Mouse (Mus musculus) liver (tissue): ENCODE data around the gene Foxj2.

Experiments used
- DNase-seq: peaks from one replicate; pipeline ENCODE4 v3.0.0-alpha.2; 2020; ENCODE audit warnings: mixed read lengths

Gene Foxj2

GRCm38 (mm10) chr6:122820071-122820798, 521 bp downstream of the Foxj2 start:
- peak; percentile 30 for DNase-seq

- no peak for DNase-seq
Measured at GRCm38 (mm10) chr6:122820799-122821650, 1.3 kb downstream of the Foxj2 start.

GRCm38 (mm10) chr6:122821822-122822221, 2.1 kb downstream of the Foxj2 start:
- no peak for DNase-seq

- DNase-seq = no peak
Measured at GRCm38 (mm10) chr6:122824086-122824485, 4.4 kb downstream of the Foxj2 start.

- DNase-seq = no peak
Measured at GRCm38 (mm10) chr6:122825166-122825565, 5.5 kb downstream of the Foxj2 start.

GRCm38 (mm10) chr6:122825923-122826742, 6.4 kb downstream of the Foxj2 start:
- DNase-seq = peak; percentile 89

- DNase-seq = peak; percentile 71
Measured at GRCm38 (mm10) chr6:122828086-122828485, 8.4 kb downstream of the Foxj2 start.

GRCm38 (mm10) chr6:122832880-122833279, 13.2 kb downstream of the Foxj2 start:
- DNase-seq = no peak

GRCm38 (mm10) chr6:122834365-122834764, 14.7 kb downstream of the Foxj2 start:
- DNase-seq = peak; percentile 36

- no peak for DNase-seq
Measured at GRCm38 (mm10) chr6:122836974-122837373, 17.3 kb downstream of the Foxj2 start.

- no peak for DNase-seq
Measured at GRCm38 (mm10) chr6:122837539-122837938, 17.8 kb downstream of the Foxj2 start.

GRCm38 (mm10) chr6:122843759-122844158, 24.0 kb downstream of the Foxj2 start:
- DNase-seq = no peak

GRCm38 (mm10) chr6:122852696-122853095, 33.0 kb downstream of the Foxj2 start:
- no peak for DNase-seq

GRCm38 (mm10) chr6:122854552-122854951, 34.8 kb downstream of the Foxj2 start:
- no peak for DNase-seq

GRCm38 (mm10) chr6:122855955-122856354, 36.2 kb downstream of the Foxj2 start, which contains the start of gene C3ar1:
C3ar1 (minus strand) TSS chr6:122856161.
- no peak for DNase-seq

GRCm38 (mm10) chr6:122862434-122862833, 42.7 kb downstream of the Foxj2 start:
- no peak for DNase-seq

- DNase-seq = no peak
Measured at GRCm38 (mm10) chr6:122862871-122863270, 43.2 kb downstream of the Foxj2 start.

- no peak for DNase-seq
Measured at GRCm38 (mm10) chr6:122867914-122868313, 48.2 kb downstream of the Foxj2 start.

GRCm38 (mm10) chr6:122869846-122870245, 50.1 kb downstream of the Foxj2 start:
- no peak for DNase-seq

- no peak for DNase-seq
Measured at GRCm38 (mm10) chr6:122872800-122873199, 53.1 kb downstream of the Foxj2 start.

- peak; percentile 97 for DNase-seq
Measured at GRCm38 (mm10) chr6:122873871-122874719, 54.4 kb downstream of the Foxj2 start, which contains the start of gene Necap1. Necap1 (plus strand) TSS chr6:122874474.
